Mouse (Mus musculus): ENCODE data around the gene Gm8765. TPM values are rescaled to one million over a fixed set of nuclear protein-coding genes. Genes with fewer than 3 reads are reported as not detected.
"Not testable (repeated sequence)": the region's sequence is repeated elsewhere in the genome, so short reads cannot be mapped to it uniquely, and the experiment has no call there.

Gm8765 gene
- not detected in 2 replicates for polyA plus RNA-seq (2016; fragmentation: Nextera tagmentation; extraction: Ambion mirVana)

DNA sequence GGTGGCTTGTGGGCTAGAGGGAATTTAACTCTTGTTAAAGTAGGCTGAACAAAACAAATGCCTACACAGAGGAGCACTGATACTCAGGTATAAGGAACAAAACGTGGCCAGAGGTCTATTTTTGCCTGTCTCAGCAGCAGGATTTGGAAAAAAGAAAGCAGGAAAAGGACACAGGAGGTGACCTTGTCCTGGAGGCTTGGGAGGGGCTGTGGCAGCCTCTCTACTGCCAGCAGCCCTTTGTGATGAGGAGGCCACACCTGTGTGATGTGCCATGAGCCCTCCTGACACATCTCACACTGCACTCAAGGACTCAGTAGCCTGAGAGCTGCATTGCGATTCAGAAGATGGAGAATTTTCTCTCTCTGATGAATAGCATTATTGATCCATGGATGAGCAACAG, at the start of gene Gm8765:
Gene Gm8765, plus strand, starts transcription at position 301 of the 400 bp plus-strand sequence.
- not testable (repeated sequence) for H3K4me2 ChIP-seq (replicated peaks); H3K36me3 ChIP-seq; ATAC-seq (ENCODE audit: low FRiP score); H3K27me3 ChIP-seq; H3K4me1 ChIP-seq; H3K4me3 ChIP-seq; H3K27ac ChIP-seq; H3K9ac ChIP-seq; H3K9me3 ChIP-seq (replicated peaks)
- WGBS, result 28% methylated on average over 1 of the region's 2 CpGs

GRCm38 (mm10) chr13:50648771-50649170, 49.3 kb upstream of the Gm8765 start:
- not testable (repeated sequence) for H3K36me3 ChIP-seq; H3K27me3 ChIP-seq; H3K4me3 ChIP-seq; H3K4me2 ChIP-seq (replicated peaks); H3K9ac ChIP-seq; ATAC-seq (ENCODE audit: low FRiP score); H3K4me1 ChIP-seq; H3K9me3 ChIP-seq (replicated peaks); H3K27ac ChIP-seq
- WGBS, result 89% methylated on average over 2 of the region's 2 CpGs

DNA sequence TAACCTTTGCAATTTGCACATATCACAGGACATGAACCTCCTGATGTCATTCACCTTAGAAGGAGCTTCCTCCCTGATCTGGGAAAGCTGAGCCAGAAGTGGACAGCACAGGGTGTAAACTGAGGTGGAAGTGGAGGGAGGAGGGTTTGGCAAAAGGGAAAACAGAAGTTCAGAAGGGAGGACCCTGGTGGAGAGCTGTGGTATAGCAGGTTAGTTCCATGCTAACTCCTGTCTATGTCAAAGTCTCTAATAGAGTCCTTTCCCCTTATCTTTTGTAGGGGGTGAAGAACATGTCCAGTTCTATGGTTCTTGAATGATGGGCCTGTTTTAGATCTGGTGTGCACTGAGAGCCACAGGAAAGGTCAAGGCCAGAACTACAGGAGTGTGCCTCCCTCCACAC, 52.2 kb downstream of the Gm8765 start:
- H3K4me3 ChIP-seq; H3K4me2 ChIP-seq (replicated peaks); ATAC-seq (ENCODE audit: low FRiP score); H3K4me1 ChIP-seq; H3K36me3 ChIP-seq; H3K27ac ChIP-seq; H3K27me3 ChIP-seq; H3K9ac ChIP-seq; H3K9me3 ChIP-seq (replicated peaks): not testable (repeated sequence)

- Histone ChIP-seq H3K4me2 (replicated peaks) (no peak overlapping the region), H3K4me1 (no peaks in the 10 kb centered on the region), H3K9me3 (replicated peaks) (no peaks in the 10 kb centered on the region), H3K27me3 (no peaks in the 10 kb centered on the region), H3K4me3 (no peak overlapping the region), H3K27ac (no peak overlapping the region), H3K36me3 (no peaks in the 10 kb centered on the region), H3K9ac (no peak overlapping the region)
- WGBS, result 84% methylated on average over 2 of the region's 2 CpGs
- no peak for ATAC-seq (ENCODE audit: low FRiP score)
Measured at GRCm38 (mm10) chr13:50751732-50752131, 53.6 kb downstream of the Gm8765 start.

- H3K4me3 ChIP-seq; H3K4me2 ChIP-seq (replicated peaks); H3K9me3 ChIP-seq (replicated peaks); ATAC-seq (ENCODE audit: low FRiP score); H3K9ac ChIP-seq; H3K36me3 ChIP-seq; H3K27ac ChIP-seq; H3K27me3 ChIP-seq; H3K4me1 ChIP-seq: not testable (repeated sequence)
Measured at GRCm38 (mm10) chr13:50752961-50753360, 54.8 kb downstream of the Gm8765 start.

Small RNA genes lying within 50 kb of the gene (microRNA-seq; reads per million reads assigned to microRNA genes)
- gene Gm23952, result not detected

Other genes with a start within 250 kb of the Gm8765 start
- gene Nutm2, start 231.0 kb upstream of the Gm8765 start, polyA plus RNA-seq (2016; fragmentation: Nextera tagmentation; extraction: Ambion mirVana), result not detected in 2 replicates
- gene Gm904, start 55.1 kb upstream of the Gm8765 start, polyA plus RNA-seq (2016; fragmentation: Nextera tagmentation; extraction: Ambion mirVana), result not detected in 2 replicates

Data from hindbrain, embryonic 12.5 days (tissue).